Mouse (Mus musculus) right cerebral cortex, postnatal 4 days (tissue): ENCODE measurements at regions not wholly inside any gene's neighbourhood (a gene's known extent, or its start where the extent isn't known, plus 50 kb on each side); places are given as distances from the start of the nearest gene placed in this dataset.

Source experiments
- DNase-seq: peaks from one replicate; pipeline ENCODE4 v3.0.0-alpha.2; 2022

GRCm38 (mm10) chr1:104226493-104226892 is 541.8 kb upstream of the Cdh20 start:
- no peak for DNase-seq

GRCm38 (mm10) chr1:104226901-104227300 is 541.4 kb upstream of the Cdh20 start:
- DNase-seq, result peak; percentile 5

DNA sequence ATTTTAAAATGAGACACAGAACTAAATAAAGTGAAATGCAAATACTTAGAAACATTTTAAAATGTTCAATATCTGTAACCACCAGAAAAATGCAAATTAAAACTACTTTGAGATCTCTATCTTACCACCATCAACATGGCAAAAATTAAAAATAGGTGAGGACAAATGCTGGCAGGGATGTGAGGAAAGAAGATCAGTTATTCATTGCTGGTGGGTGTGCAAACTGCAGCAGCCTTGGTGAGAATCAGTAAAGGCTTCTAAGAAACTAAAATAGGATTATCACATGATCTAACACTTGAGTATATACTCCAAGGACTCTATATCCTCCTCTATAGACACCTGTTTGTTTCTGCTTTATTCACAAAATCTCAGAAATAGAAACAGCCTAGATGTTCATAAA is 526.7 kb upstream of the Cdh20 start:
- no peak for DNase-seq

- DNase-seq, result no peak
Measured at GRCm38 (mm10) chr1:104265775-104266174, 502.6 kb upstream of the Cdh20 start.

GRCm38 (mm10) chr1:104307941-104308340 is 460.4 kb upstream of the Cdh20 start:
- DNase-seq, result no peak

DNA sequence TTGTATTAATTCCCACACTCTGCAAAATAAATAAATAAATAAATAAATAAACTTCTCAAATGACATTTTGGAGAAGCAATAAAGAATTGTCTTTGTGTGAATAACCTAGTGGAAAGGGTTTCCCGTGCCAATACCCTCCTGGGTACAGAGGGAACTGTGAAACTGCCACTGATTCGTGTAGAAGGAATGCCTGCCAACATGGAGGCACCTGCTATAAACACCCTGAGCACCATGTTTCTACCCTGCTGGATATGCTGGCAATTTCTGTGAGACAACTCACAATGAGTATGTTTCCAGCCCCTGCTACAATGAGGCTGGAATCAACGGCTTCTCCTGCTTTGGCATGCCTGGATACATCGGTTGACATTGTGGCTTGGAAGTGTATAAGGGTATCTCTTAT is 456.7 kb upstream of the Cdh20 start:
- DNase-seq, result no peak

- DNase-seq, result no peak
Measured at GRCm38 (mm10) chr1:104315058-104315457, 453.3 kb upstream of the Cdh20 start.

DNA sequence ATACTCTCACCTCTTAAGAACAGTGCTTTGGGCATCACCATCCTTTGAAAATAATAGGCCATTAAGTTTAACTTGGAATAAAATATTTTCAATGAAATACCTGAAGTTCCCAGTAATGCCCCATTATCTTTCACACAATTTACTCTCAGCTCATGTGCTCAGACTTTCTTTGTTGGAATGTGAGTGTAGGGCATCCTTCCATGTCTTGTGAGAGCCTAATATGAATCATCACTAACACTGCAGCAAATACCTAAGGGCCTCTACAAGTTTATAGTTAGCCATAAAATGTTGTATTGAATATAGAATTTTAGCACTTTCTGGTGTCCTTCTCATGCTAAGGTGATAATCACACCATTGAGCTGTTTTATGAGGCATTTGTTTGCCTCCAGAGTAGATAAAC is 450.3 kb upstream of the Cdh20 start:
- DNase-seq, result no peak

GRCm38 (mm10) chr1:104332666-104333370 is 435.5 kb upstream of the Cdh20 start:
- DNase-seq, result no peak

DNA sequence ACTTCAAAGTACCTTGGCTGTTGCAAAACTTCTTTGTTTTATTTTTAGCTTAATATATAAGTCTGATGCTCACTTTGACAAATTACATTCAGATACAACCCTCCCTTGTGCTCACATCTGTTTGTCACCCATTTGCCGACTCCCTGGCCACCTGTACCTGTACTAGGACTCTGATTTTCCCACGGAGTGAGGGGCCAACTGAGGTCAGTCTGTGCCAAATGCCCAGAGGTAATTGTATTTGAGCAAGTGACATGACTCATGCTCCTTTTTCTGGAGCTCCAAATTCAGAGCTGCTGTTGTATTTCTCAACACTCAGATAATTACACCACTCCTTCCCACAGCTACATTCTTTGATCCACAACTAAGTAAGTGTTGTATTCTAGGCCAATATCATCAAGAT is 434.8 kb upstream of the Cdh20 start:
- DNase-seq, result no peak
